Mouse (Mus musculus): ENCODE results near the gene Ccm2l.

DNA sequence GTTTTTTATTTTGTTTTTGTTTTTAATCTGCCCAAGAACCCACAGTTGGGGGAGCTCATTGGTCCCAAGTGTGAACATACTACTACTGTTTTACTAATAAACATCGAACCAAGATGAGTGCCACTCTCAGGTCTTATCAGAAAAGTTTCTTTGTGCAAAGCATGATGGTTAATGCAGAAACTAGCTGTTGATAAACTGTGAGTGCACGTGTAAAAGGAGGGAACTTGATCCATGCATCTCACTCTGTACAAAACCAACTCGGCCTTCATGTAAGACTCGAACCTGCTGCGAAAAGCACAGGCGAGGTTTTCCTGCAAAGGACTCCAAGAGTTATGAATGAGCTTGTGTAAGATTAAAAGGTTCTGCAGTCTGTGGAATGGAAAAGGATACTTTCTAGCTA is 53.7 kb downstream of the Ccm2l start:
- no peak for TF ChIP-seq CTCF (IDR thresholded peaks at IDR 0.05; ENCODE audit: low read depth)
- no peak for TF ChIP-seq EP300 (optimal IDR thresholded peaks at IDR 0.05)
